Mouse (Mus musculus): ENCODE data around the gene Olfr191.
"Not testable (repeated sequence)": the region's sequence is repeated elsewhere in the genome, so short reads cannot be mapped to it uniquely, and the experiment has no call there.

Olfr191 gene

DNA sequence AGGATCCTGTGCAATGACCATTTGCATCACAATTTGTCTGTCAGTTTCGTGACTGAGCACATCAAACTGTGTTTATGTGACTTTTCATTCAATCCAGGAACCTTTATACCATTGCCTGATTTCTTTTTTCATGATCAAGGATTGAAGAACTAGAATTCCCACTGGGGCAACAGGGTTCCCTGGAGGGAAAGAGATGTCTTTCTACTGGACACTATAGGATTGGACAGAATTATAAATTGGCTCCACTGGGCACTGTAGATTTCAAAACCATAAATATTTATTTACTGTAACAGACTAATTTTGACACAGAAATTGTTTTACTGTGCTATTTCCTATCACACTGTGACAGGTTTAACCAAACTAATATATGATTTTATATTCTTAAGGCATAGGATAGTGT, at the start of gene Olfr191:
Olfr191 (minus strand) TSS at position 101 of the 400 bp plus-strand sequence.
- DNase-seq (ENCODE audit: low read depth, low spot score): peak; percentile 21

DNA sequence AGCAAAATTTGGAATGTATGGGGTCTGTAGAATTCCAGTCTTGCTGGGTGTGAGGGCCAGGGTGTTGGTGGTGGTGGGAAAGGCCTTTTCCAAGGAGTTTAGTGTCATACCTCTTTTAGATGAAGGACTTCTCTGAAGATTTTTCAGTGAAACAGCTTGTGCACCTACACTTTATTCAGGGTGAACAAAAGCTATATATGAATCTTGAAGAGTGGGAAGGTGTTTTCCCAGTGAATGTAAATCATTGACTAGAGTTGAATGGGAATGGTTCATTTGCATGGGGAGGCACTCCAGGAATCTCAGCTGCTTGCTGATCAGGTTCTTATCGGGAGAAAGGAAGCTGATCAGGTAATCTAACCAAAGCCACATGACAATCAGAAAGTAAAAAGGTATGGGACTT, 41.1 kb upstream of the Olfr191 start:
- DNase-seq (ENCODE audit: low read depth, low spot score): no peak

DNA sequence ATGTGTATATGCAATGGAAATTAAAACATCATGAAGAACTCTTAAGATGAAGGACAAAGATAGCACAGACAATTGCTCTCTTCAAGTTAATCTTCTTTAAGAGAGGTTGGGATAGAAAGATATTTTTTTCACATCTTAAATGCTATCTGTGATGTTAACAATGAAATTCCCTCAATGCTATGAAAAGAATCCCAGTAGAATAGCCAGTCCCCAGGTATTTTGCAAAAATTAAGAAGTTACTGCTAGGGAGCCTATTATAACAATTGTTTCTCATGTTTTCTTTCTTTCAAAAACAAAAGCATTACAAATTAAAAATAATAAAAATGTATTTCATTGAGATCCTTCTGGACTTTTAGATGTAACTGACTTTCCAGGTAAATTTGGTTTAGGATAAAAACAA, 31.3 kb upstream of the Olfr191 start, which contains the start of gene Olfr194:
Olfr194 (minus strand) TSS at position 101 of the 400 bp plus-strand sequence.
- no peak for DNase-seq (ENCODE audit: low read depth, low spot score)

DNA sequence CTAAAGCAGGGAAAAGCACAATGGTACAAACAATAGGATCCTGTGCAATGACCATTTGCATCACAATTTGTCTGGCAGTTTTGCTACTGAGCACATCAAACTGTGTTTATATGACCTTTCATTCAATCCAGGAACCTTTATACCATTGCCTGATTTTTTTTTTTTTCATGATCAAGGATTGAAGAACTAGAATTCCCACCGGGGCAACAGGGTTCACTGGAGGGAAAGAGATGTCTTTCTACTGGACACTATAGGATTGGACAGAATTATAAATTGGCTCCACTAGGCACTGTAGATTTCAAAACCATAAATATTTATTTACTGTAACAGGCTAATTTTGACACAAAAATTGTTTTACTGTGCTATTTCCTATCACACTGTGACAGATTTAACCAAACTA, 22.2 kb upstream of the Olfr191 start, which contains the start of gene Olfr193:
Olfr193 (minus strand) TSS at position 101 of the 400 bp plus-strand sequence.
- peak; percentile 30 for DNase-seq (ENCODE audit: low read depth, low spot score)

DNA sequence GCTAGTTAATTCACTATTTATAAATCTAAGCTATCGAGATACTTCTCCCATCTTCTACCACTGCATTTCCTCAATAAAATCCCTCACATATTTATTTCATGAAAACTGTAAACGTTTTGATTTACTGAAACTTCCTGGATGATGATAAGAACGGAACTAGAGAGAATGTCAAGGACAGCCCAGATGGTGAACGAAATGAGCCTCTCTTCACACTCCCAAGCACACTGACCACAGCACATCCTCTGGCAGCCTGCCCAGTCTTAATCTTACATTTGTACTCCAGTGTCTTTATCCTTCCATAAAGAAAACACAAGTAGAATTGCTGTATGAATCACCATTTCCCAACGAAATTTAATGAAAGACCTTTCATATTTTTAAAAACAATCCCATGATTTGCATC, 18.9 kb upstream of the Olfr191 start:
- DNase-seq (ENCODE audit: low read depth, low spot score): not testable (repeated sequence)

DNA sequence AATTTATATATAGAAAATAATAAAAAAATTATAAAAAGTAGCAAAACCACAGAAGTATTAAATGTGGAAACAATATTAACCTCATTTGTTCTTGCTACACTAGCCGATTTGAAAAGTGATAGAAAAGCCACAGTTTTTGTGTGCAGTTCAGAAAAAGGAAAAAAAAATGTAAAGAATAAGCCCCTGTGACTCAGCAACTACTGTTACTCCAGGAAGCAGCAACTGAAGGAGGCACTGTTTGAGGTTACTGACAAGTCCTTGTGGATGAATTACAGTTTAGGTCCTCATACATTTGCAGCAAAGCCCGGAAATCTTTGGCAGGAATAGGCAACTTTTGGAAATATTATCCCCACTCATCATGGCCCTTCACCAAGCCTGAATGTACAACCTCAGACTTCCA, 15.7 kb upstream of the Olfr191 start:
- no peak for DNase-seq (ENCODE audit: low read depth, low spot score)

DNA sequence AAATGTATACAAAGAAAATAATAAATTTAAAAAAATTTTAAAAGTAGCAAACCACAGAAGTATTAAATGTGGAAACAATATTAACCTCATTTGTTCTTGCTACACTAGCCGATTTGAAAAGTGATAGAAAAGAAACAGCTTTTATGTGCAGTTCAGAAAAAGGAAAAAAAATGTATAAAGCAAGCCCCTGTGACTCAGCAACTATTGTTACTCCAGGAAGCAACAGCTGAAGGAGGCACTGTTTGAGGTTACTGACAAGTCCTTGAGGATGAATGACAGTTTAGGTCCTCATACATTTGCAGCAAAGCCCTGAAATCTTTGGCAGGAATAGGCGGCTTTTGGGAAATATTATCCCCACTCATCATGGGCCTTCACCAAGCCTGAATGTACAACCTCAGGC, 8.5 kb downstream of the Olfr191 start:
- DNase-seq (ENCODE audit: low read depth, low spot score): not testable (repeated sequence)

DNA sequence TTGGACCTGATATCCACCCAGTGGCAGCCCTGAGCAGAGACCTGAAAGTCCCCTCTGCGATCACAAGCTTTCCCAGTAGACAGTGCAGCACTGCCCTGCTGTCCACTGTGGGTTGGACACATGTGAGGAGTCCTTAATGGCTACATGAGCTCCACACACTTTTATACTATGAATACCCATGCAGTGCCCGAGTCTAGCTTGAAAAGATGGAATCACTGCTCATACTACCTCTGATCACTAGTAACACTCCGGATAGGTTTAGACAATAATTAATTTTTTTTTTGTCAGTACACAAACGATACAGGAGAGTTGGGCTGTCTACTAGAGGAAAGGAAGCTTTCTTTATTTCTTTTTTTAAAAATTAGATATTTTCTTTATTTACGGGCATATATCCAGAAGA, 11.7 kb downstream of the Olfr191 start, which contains the start of gene Olfr190:
Olfr190 (minus strand) TSS at position 101 of the 400 bp plus-strand sequence.
- DNase-seq (ENCODE audit: low read depth, low spot score): no peak

DNA sequence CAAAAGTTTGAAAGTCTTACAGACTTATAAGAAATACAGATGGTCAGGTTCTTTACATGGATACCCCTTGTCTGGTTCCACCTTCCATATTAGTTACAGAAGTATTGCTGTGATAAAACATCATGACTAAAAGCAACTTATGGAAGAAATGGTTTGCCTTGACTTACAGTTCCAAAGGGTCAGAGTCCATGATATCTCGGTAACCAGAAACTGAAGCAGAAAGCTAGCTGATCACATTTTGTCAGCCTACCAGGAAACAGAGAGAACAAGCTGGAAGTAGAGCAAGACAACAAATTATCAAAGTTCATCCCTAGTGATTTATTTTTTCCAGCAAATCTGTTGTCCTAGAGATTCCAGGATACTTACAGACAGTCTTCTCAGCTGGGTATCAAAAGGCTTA, 16.1 kb downstream of the Olfr191 start:
- no peak for DNase-seq (ENCODE audit: low read depth, low spot score)

DNA sequence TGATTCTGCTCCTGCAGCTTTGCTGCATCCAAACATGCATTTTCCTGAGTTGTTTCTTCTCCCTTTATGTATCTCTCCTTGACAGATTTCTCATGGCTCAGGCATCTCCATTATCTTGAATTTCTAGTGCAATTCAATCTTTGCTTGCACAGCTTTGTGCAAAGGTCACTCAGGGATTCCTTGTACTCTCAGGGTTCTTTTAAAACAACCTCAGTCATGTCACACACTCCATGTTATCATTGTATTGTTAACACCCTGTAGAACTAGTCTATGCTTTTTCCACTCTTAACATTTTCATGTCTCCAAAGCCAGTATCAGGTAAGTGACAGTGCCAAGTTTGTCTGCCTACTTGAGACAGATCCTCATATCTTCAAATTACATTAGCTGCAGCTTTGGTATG, 17.9 kb downstream of the Olfr191 start:
- no peak for DNase-seq (ENCODE audit: low read depth, low spot score)

DNA sequence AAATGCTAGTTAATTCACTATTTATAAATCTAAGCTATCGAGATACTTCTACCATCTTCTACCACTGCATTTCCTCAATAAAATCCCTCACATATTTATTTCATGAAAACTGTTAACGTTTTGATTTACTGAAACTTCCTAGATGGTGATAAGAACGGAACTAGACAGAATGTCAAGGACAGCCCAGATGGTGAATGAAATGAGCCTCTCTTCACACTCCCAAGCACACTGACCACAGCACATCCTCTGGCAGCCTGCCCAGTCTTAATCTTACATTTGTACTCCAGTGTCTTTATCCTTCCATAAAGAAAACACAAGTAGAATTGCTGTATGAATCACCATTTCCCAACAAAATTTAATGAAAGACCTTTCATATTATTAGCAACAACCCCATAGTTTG, 27.2 kb downstream of the Olfr191 start:
- DNase-seq (ENCODE audit: low read depth, low spot score): not testable (repeated sequence)

DNA sequence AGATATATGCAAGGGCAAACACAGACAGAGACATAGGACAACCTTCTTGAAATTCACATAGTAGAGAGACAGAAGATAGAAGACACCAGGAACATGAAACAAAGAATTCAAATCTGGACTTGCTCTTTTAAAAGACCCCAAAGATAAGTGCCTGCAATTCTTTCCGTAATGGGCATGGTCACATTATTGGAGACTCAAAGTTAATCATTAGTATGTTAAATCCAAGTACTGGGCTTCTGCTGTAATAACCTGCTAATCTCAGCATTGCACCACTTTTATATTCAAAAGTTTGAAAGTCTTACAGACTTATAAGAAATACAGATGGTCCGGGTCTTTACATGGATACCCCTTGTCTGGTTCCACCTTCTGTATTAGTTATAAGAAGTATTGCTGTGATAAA, 40.3 kb downstream of the Olfr191 start:
- DNase-seq (ENCODE audit: low read depth, low spot score): not testable (repeated sequence)

DNA sequence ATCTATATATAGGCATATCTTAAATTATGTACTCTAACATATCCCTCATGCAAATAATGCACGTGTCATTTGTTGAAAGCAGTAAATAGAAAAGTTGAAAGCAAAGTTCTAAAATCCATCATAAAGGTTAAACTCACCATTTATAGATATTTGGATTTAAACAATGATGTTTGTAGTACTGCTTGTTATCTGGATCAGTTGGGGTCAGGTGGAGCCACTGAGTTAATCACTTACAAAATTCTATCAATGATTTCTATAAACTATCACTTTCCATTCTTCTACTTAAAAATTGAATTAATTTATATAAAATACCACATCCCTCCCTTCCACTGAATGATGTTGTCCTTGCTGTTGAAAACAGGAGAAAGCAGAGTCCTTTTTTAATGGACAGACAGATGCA, 40.8 kb downstream of the Olfr191 start:
- DNase-seq (ENCODE audit: low read depth, low spot score): no peak

DNA sequence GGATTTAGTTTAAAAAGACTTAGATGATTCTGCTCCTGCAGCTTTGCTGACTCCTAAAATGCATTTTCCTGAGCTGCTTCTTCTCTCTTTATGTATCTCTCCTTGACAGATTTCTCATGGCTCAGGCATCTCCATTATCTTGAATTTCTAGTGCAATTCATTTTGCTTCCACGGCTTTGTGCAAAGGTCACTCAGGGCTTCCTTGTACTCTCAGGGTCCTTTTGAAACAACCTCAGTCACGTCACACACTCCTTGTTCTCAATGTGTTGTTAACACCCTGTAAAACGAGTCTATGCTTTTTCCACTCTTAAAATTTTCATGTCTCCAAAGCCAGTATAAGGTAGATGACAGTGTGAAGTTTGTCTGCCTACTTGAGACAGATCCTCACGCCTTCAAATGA, 42.0 kb downstream of the Olfr191 start:
- no peak for DNase-seq (ENCODE audit: low read depth, low spot score)

DNA sequence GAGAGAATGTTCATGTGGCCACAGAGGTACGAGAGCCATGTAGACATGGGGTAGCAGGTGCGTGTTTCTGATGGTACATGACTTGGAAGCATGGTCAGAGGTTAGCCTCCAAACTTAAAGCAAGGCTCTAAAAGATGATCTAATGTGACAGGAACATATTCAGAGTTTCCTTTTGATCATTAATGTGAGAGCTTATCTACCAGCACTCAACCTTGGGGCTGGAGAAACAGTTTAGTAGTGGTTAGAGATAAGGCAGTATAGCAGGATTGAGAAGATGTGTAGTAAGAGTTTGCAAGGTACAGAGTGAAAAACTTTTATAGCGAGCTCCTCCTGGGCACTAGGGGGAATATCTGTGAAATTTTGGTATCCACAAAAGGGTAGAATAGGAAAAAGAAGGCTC, 43.8 kb downstream of the Olfr191 start:
- DNase-seq (ENCODE audit: low read depth, low spot score): no peak

DNA sequence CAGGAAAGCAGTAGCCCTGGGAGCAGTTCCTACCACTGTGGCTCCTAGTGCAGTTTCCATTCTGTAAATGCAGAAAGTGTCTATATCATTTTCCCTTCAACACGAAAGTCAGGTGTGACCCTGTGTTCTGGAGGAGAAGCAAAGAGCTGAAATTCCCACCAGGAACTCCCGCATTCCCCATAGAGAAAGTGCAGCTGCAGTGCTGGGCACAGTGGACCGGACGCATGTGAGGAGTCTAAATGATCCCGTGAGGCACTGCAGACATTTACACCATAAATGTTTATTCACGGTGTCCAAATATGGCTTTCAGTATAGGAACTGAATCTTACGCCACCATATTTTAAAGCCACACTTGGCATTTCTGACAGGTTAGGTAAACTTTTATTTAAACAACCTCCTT, 49.9 kb downstream of the Olfr191 start, which contains the start of gene Olfr187:
Olfr187 (minus strand) TSS at position 58 of the 400 bp plus-strand sequence.
- no peak for DNase-seq (ENCODE audit: low read depth, low spot score)
